Mouse (Mus musculus): ENCODE results near the gene Mcu. TPM values are rescaled to one million over a fixed set of nuclear protein-coding genes. Genes with fewer than 3 reads are reported as not detected.

Gene Mcu
- polyA plus RNA-seq, 1 experiment from 2014 or later, result 26.2 TPM

- WGBS, result 77% methylated on average over 10 of the region's 10 CpGs
- no peak for ATAC-seq (ENCODE audit: insufficient read depth, low FRiP score, low TSS enrichment)
- DNase-seq (ENCODE audit: low spot score), result no peak
- Histone ChIP-seq H3K36me3 (ENCODE audit: control insufficient read depth, insufficient read depth, low read length) (no peaks in the 10 kb centered on the region), H3K27ac (ENCODE audit: low read depth, low read length) (no peak overlapping the region), H3K4me1 (ENCODE audit: control insufficient read depth, insufficient read depth, low read length) (no peaks in the 10 kb centered on the region), H3K9me3 (ENCODE audit: control insufficient read depth, low read length) (no peaks in the 10 kb centered on the region), H3K4me2 (ENCODE audit: low read depth) (no peak overlapping the region), H3K4me3 (ENCODE audit: low read depth, low read length) (no peak overlapping the region), H3K27me3 (ENCODE audit: control insufficient read depth, insufficient read depth, low read length) (no peaks in the 10 kb centered on the region), H3K9ac (ENCODE audit: low read length) (no peak overlapping the region)
Observed at GRCm38 (mm10) chr10:59621355-59621754, 4.9 kb upstream of the Mcu start.

GRCm38 (mm10) chr10:59617776-59618175 is 1.3 kb upstream of the Mcu start:
- Histone ChIP-seq H3K4me1 (ENCODE audit: control insufficient read depth, insufficient read depth, low read length) (peaks cover 6% of the 10 kb centered on the region; the same call in 1 of the 2 replicates), H3K9ac (ENCODE audit: low read length) (no peak overlapping the region), H3K9me3 (ENCODE audit: control insufficient read depth, low read length) (no peaks in the 10 kb centered on the region), H3K27ac (ENCODE audit: low read depth, low read length) (no peak overlapping the region), H3K27me3 (ENCODE audit: control insufficient read depth, insufficient read depth, low read length) (no peaks in the 10 kb centered on the region), H3K4me2 (ENCODE audit: low read depth) (no peak overlapping the region), H3K36me3 (ENCODE audit: control insufficient read depth, insufficient read depth, low read length) (no peaks in the 10 kb centered on the region), H3K4me3 (ENCODE audit: low read depth, low read length) (no peak overlapping the region)
- DNase-seq (ENCODE audit: low spot score), result no peak
- ATAC-seq (ENCODE audit: insufficient read depth, low FRiP score, low TSS enrichment), result no peak
- WGBS, result 91% methylated on average over 7 of the region's 7 CpGs

DNA sequence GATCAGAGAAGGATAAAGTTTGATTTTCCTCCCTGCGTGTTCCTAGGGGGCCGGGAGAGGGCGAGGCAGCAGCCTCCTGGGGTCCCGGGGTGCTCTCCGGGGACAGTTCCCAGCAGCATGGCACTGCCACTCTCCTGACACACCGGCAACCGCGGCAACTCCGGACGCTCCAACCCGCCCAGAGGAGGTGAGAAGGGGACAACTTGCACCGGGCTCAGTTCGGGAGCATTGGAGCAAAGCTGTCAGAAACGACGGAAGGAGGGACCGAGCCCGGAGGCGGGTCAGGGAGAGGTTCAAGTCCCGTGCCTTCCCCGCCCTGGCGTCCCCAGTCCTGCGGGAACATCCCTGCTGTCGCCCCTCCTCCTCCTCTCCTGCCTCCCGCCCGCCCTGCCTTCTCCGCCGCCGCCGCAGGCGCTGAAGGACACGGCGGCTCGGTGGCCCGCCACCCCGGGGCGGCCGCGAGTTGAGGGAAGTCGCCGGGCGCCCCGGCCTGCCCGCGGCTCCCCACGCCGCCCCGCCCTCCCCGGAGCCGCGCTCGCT is 441 bp downstream of the Mcu start, which contains the start of gene Gm10322:
Gene Gm10322, plus strand, starts transcription at position 83 of the 540 bp plus-strand sequence.
- under 1% methylated on average over 43 of the region's 51 CpGs for WGBS
- Histone ChIP-seq H3K4me3 (ENCODE audit: low read depth, low read length) (peak within 1 kb of the TSS; percentile 89), H3K4me1 (ENCODE audit: control insufficient read depth, insufficient read depth, low read length) (peaks cover 6% of the 10 kb centered on the region; the same call in 1 of the 2 replicates), H3K27ac (ENCODE audit: low read depth, low read length) (peak within 1 kb of the TSS; percentile 86), H3K9me3 (ENCODE audit: control insufficient read depth, low read length) (no peaks in the 10 kb centered on the region), H3K4me2 (ENCODE audit: low read depth) (peak within 1 kb of the TSS; percentile 86), H3K27me3 (ENCODE audit: control insufficient read depth, insufficient read depth, low read length) (no peaks in the 10 kb centered on the region), H3K36me3 (ENCODE audit: control insufficient read depth, insufficient read depth, low read length) (no peaks in the 10 kb centered on the region), H3K9ac (ENCODE audit: low read length) (peak within 1 kb of the TSS; percentile 95)
- DNase-seq (ENCODE audit: low spot score) (peak; percentile 68), ATAC-seq (ENCODE audit: insufficient read depth, low FRiP score, low TSS enrichment) (peak; percentile 82)

- Histone ChIP-seq H3K4me3 (ENCODE audit: low read depth, low read length) (peak overlapping the region; percentile 89), H3K9me3 (ENCODE audit: control insufficient read depth, low read length) (no peaks in the 10 kb centered on the region), H3K36me3 (ENCODE audit: control insufficient read depth, insufficient read depth, low read length) (no peaks in the 10 kb centered on the region), H3K9ac (ENCODE audit: low read length) (peak overlapping the region; percentile 95), H3K27me3 (ENCODE audit: control insufficient read depth, insufficient read depth, low read length) (no peaks in the 10 kb centered on the region), H3K4me1 (ENCODE audit: control insufficient read depth, insufficient read depth, low read length) (peaks cover 6% of the 10 kb centered on the region; the same call in 1 of the 2 replicates), H3K27ac (ENCODE audit: low read depth, low read length) (no peak overlapping the region), H3K4me2 (ENCODE audit: low read depth) (peak overlapping the region; percentile 86)
- no peak for DNase-seq (ENCODE audit: low spot score)
- 35% methylated on average over 5 of the region's 5 CpGs for WGBS
- ATAC-seq (ENCODE audit: insufficient read depth, low FRiP score, low TSS enrichment), result no peak
Observed at GRCm38 (mm10) chr10:59615411-59615810, 1.1 kb downstream of the Mcu start.

- DNase-seq (ENCODE audit: low spot score) (no peak), ATAC-seq (ENCODE audit: insufficient read depth, low FRiP score, low TSS enrichment) (no peak)
- Histone ChIP-seq H3K27ac (ENCODE audit: low read depth, low read length) (no peak overlapping the region), H3K36me3 (ENCODE audit: control insufficient read depth, insufficient read depth, low read length) (no peaks in the 10 kb centered on the region), H3K4me3 (ENCODE audit: low read depth, low read length) (no peak overlapping the region), H3K4me1 (ENCODE audit: control insufficient read depth, insufficient read depth, low read length) (peaks cover 6% of the 10 kb centered on the region; the same call in 1 of the 2 replicates), H3K27me3 (ENCODE audit: control insufficient read depth, insufficient read depth, low read length) (no peaks in the 10 kb centered on the region), H3K4me2 (ENCODE audit: low read depth) (no peak overlapping the region), H3K9ac (ENCODE audit: low read length) (no peak overlapping the region), H3K9me3 (ENCODE audit: control insufficient read depth, low read length) (no peaks in the 10 kb centered on the region)
- 87% methylated on average over 5 of the region's 5 CpGs for WGBS
Observed at GRCm38 (mm10) chr10:59614141-59614540, 2.4 kb downstream of the Mcu start.

DNA sequence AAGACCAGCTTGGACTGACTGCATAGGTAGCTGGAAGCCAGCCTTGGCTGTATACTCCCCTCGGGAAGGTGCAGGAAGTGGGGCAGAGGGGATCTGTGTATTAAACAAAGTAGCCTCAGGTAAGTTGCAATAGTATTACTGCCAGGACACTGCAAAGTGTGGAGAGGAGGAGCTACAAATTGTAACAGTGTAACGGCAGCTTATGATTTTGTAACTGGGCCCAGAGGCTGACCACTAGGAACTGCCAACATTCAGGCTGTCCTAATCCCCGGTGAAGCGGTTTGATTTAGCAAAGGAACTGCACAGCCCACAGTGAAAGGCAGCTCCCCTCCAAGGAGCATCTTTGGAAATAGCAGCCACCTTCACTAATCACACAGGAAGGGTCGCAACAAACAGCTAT is 3.2 kb downstream of the Mcu start:
- no peak overlapping the region for H3K4me3 ChIP-seq (ENCODE audit: low read depth, low read length)
- no peaks in the 10 kb centered on the region for H3K9me3 ChIP-seq (ENCODE audit: control insufficient read depth, low read length)
- DNase-seq (ENCODE audit: low spot score) (no peak), ATAC-seq (ENCODE audit: insufficient read depth, low FRiP score, low TSS enrichment) (no peak)
- H3K4me1 ChIP-seq (ENCODE audit: control insufficient read depth, insufficient read depth, low read length), result peaks cover 6% of the 10 kb centered on the region; the same call in 1 of the 2 replicates
- no peaks in the 10 kb centered on the region for H3K36me3 ChIP-seq (ENCODE audit: control insufficient read depth, insufficient read depth, low read length)
- H3K9ac ChIP-seq (ENCODE audit: low read length), result no peak overlapping the region
- no peaks in the 10 kb centered on the region for H3K27me3 ChIP-seq (ENCODE audit: control insufficient read depth, insufficient read depth, low read length)
- no peak overlapping the region for H3K27ac ChIP-seq (ENCODE audit: low read depth, low read length)
- H3K4me2 ChIP-seq (ENCODE audit: low read depth), result no peak overlapping the region
- 78% methylated on average over 5 of the region's 5 CpGs for WGBS

DNA sequence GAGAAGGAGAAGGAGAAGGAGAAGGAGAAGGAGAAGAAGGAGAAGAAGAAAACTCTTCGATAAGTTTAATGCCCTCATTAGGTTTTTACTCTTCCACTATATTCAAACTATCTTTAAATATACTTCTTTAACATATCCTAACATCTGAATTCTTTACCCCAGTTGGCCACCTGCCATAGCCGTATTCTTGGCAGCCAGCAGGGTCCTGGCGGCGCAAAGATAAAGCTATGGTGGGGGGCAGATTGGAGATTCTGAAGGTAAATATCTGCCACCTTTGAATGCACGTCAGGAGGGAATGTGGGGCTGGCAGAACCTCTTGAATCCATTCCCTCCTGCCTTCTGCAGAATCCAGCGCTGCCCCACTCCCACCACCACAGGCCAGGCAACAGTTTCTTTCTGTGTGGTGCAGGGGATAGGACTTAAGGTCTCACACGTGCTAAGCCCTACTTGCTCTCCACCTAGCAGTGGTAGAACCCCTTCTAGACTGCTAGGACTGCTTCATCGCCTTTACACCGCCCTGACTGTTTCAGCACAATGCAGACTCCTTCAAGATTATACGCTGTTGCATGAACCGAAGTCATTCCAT is 11.5 kb downstream of the Mcu start:
- WGBS, result 81% methylated on average over 11 of the region's 11 CpGs
- DNase-seq (ENCODE audit: low spot score), result no peak
- ATAC-seq (ENCODE audit: insufficient read depth, low FRiP score, low TSS enrichment), result no peak

GRCm38 (mm10) chr10:59603843-59604242 is 12.6 kb downstream of the Mcu start:
- Histone ChIP-seq H3K27me3 (ENCODE audit: control insufficient read depth, insufficient read depth, low read length) (no peaks in the 10 kb centered on the region), H3K9me3 (ENCODE audit: control insufficient read depth, low read length) (no peaks in the 10 kb centered on the region), H3K4me3 (ENCODE audit: low read depth, low read length) (no peak overlapping the region), H3K9ac (ENCODE audit: low read length) (no peak overlapping the region), H3K36me3 (ENCODE audit: control insufficient read depth, insufficient read depth, low read length) (no peaks in the 10 kb centered on the region), H3K27ac (ENCODE audit: low read depth, low read length) (no peak overlapping the region), H3K4me1 (ENCODE audit: control insufficient read depth, insufficient read depth, low read length) (no peaks in the 10 kb centered on the region), H3K4me2 (ENCODE audit: low read depth) (no peak overlapping the region)
- DNase-seq (ENCODE audit: low spot score), result no peak
- 69% methylated on average over 5 of the region's 5 CpGs for WGBS
- no peak for ATAC-seq (ENCODE audit: insufficient read depth, low FRiP score, low TSS enrichment)

More for the DNA sequence above, 11.5 kb downstream of the Mcu start:
- Histone ChIP-seq H3K36me3 (ENCODE audit: control insufficient read depth, insufficient read depth, low read length) (no peaks in the 10 kb centered on the region), H3K27ac (ENCODE audit: low read depth, low read length) (no peak overlapping the region), H3K4me1 (ENCODE audit: control insufficient read depth, insufficient read depth, low read length) (no peaks in the 10 kb centered on the region), H3K4me3 (ENCODE audit: low read depth, low read length) (no peak overlapping the region), H3K4me2 (ENCODE audit: low read depth) (no peak overlapping the region), H3K9me3 (ENCODE audit: control insufficient read depth, low read length) (no peaks in the 10 kb centered on the region), H3K27me3 (ENCODE audit: control insufficient read depth, insufficient read depth, low read length) (no peaks in the 10 kb centered on the region), H3K9ac (ENCODE audit: low read length) (no peak overlapping the region)

DNA sequence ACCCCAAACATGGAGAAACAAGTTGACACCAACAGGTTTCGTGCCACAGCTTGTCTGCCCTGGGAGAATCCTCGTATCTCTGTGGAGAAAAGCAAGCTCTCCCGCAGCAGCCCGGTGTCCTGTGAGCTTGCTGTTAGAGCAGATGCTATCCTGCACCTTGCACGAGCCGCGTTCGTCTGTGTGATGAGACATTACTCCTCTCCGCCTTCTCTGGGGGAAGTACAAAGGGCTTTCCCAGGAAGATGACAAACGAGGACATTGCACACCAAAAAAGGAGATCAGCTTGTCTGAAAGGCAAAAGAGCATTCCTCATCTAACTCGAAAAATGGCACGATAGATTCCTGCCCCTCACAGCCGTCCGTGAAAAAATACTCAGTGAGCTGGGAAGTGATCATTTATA is 13.6 kb downstream of the Mcu start:
- Histone ChIP-seq H3K4me2 (ENCODE audit: low read depth) (no peak overlapping the region), H3K9ac (ENCODE audit: low read length) (no peak overlapping the region), H3K4me3 (ENCODE audit: low read depth, low read length) (no peak overlapping the region), H3K27me3 (ENCODE audit: control insufficient read depth, insufficient read depth, low read length) (no peaks in the 10 kb centered on the region), H3K4me1 (ENCODE audit: control insufficient read depth, insufficient read depth, low read length) (no peaks in the 10 kb centered on the region), H3K27ac (ENCODE audit: low read depth, low read length) (no peak overlapping the region), H3K36me3 (ENCODE audit: control insufficient read depth, insufficient read depth, low read length) (no peaks in the 10 kb centered on the region), H3K9me3 (ENCODE audit: control insufficient read depth, low read length) (no peaks in the 10 kb centered on the region)
- DNase-seq (ENCODE audit: low spot score), result no peak
- ATAC-seq (ENCODE audit: insufficient read depth, low FRiP score, low TSS enrichment), result no peak
- WGBS, result 82% methylated on average over 14 of the region's 14 CpGs

All from neural tube, embryonic 11.5 days (tissue).